8 mouse cellular contexts compared by ENCODE assay signal in genomic region chr11:74770595-74771207, GRCm38 (mm10). TPM values are rescaled to one million over a fixed set of nuclear protein-coding genes. Genes with fewer than 3 reads are reported as not detected.
DNase-seq lines count a peak whose midpoint lies in the region; ATAC-seq lines count a peak whose summit lies in the region.

Gene Mettl16 (plus strand): TSS chr11:74770830.

- peaks cover 24% of the 10 kb centered on the region for H3K36me3 ChIP-seq in hindbrain, embryonic 14.5 days (replicated peaks; ENCODE audit: control insufficient read depth, insufficient read depth)

- H3K4me1 ChIP-seq in hindbrain, embryonic 14.5 days (replicated peaks; ENCODE audit: control insufficient read depth, insufficient read depth, low read length), result peaks cover 11% of the 10 kb centered on the region

- peak within 1 kb of the TSS; percentile 60 for H3K4me2 ChIP-seq in hindbrain, embryonic 14.5 days (replicated peaks)

- H3K9me3 ChIP-seq in hindbrain, embryonic 14.5 days (ENCODE audit: control insufficient read depth, low read length), result no peaks in the 10 kb centered on the region

- H3K9ac ChIP-seq in hindbrain, embryonic 14.5 days, result peak within 1 kb of the TSS; percentile 86

- H3K4me3 ChIP-seq in hindbrain, embryonic 14.5 days (replicated peaks; ENCODE audit: low read length), result peak within 1 kb of the TSS; percentile 69

- ATAC-seq in hindbrain, embryonic 14.5 days (ENCODE audit: low FRiP score), result peak; percentile 97

- H3K27me3 ChIP-seq in hindbrain, embryonic 14.5 days (ENCODE audit: control insufficient read depth, insufficient read depth, low read length), result no peaks in the 10 kb centered on the region

- peak within 1 kb of the TSS; percentile 94 for H3K27ac ChIP-seq in hindbrain, embryonic 14.5 days

- peak; percentile 99 for DNase-seq in R1 (ENCODE audit: low read depth, low spot score)
- DNase-seq in cerebellum, postnatal 25 days, result peak; percentile 94 to 95
- DNase-seq in frontal cortex, postnatal 25 days (ENCODE audit: low spot score in 2 of 2), result peak; percentile 88 to 93
- peak; percentile 99 for DNase-seq in hindbrain, embryonic 14.5 days (ENCODE audit: low spot score)
- DNase-seq in layer of hippocampus, postnatal 36 days, result peak; percentile 91 to 92
- DNase-seq in lung, postnatal 36 days, result peak; percentile 97
- DNase-seq in retina, postnatal 1 day, result peak; percentile 99
- DNase-seq in urinary bladder, adult 18-20 months (ENCODE audit: low spot score in 2 of 2), result peak; percentile 78 to 89

- WGBS in hindbrain, embryonic 14.5 days, result under 1% methylated on average over 43 of the region's 43 CpGs

RNA-seq across cellular contexts. Expression of gene Mettl16, which starts in this region (rescaled TPM):
- polyA plus RNA-seq in hindbrain, embryonic 14.5 days (2014; fragmentation: Nextera tagmentation; extraction: Ambion mirVana), result 35.2 and 36.8 TPM in 2 replicates
- 10 to 100 TPM; 30.7 to 36.0 TPM for total RNA-seq in layer of hippocampus, postnatal 36 days (2021)

Comparison
In these comparisons a context has a peak if more than half of its experiments do, and no peak if none do; other contexts are left out.
1. Peak in every context shown above with its lines: DNase-seq, ATAC-seq, H3K4me3 ChIP-seq and H3K27ac ChIP-seq.